Mouse (Mus musculus): Measurements from ENCODE around the gene Rnf130. TPM values are rescaled to one million over a fixed set of nuclear protein-coding genes. Genes with fewer than 3 reads are reported as not detected.

Rnf130 gene
- total and polyA plus RNA-seq, 3 experiments: not detected

- in situ Hi-C loops (cut with MboI; ENCODE audit: low pct_ligation_motif_present, low pct_unique_long_range_greater_than_20kb, low sequenced_read_pairs): no loop called here
- Histone ChIP-seq H3K4me1 (ENCODE audit: control insufficient read depth in 1 of 2, insufficient read depth in 2 of 2) (no peaks in the 10 kb centered on the region), H3K4me3 (replicated peaks in 1 of 3; ENCODE audit: low read depth in 2 of 3, low read length in 2 of 3, poor library complexity in 1 of 3) (no peak overlapping the region), H3K27ac (ENCODE audit: insufficient read depth, low read depth) (no peak overlapping the region), H3K4me2 (ENCODE audit: insufficient read depth, low read depth, poor library complexity, severe bottlenecking) (no peak overlapping the region), H3K27me3 (replicated peaks) (no peaks in the 10 kb centered on the region), H3K9ac (ENCODE audit: insufficient read depth, low read depth) (no peak overlapping the region), H3K9me3 (replicated peaks; ENCODE audit: low read length) (no peaks in the 10 kb centered on the region), H3K36me3 (replicated peaks in 1 of 2; ENCODE audit: control insufficient read depth in 1 of 2, insufficient read depth in 1 of 2, low read length in 1 of 2) (peaks cover 81 to 93% of the 10 kb centered on the region in 2 experiments), H3K79me2 (replicated peaks; ENCODE audit: control insufficient read depth, extremely low read depth, insufficient read depth, poor library complexity, severe bottlenecking) (no peaks in the 10 kb centered on the region)
- no peak for DNase-seq (ENCODE audit: extremely low read depth)
- dilution Hi-C loops (cut with MboI; ENCODE audit: extremely low pct_ligation_motif_present, extremely low pct_unique_long_range_greater_than_20kb, low sequenced_read_pairs): no loop called here
- TF ChIP-seq NELFE (IDR thresholded peaks at IDR 0.05; ENCODE audit: low read depth, low read length): no peak
- TF ChIP-seq KAT2A (IDR thresholded peaks at IDR 0.05; ENCODE audit: insufficient replicate concordance, low read length): no peak
- TF ChIP-seq ZNF384 (IDR thresholded peaks at IDR 0.05; ENCODE audit: low read depth, low read length): no peak
- no peak for TF ChIP-seq POLR2AphosphoS2 (IDR thresholded peaks at IDR 0.05; ENCODE audit: low read depth, low read length)
- TF ChIP-seq JUND (conservative IDR thresholded peaks at IDR 0.05; ENCODE audit: low read depth, low read length): no peak
- no peak for TF ChIP-seq CHD2 (IDR thresholded peaks at IDR 0.05; ENCODE audit: low read length)
- no peak for TF ChIP-seq USF2 (conservative IDR thresholded peaks at IDR 0.05; ENCODE audit: low read depth, low read length)
- no peak for TF ChIP-seq SIN3A (IDR thresholded peaks at IDR 0.05; ENCODE audit: low read length)
- TF ChIP-seq MAX (IDR thresholded peaks at IDR 0.05; ENCODE audit: low read length): no peak
- no peak for TF ChIP-seq ZMIZ1 (IDR thresholded peaks at IDR 0.05; ENCODE audit: low read depth, low read length)
- no peak for TF ChIP-seq JUN (IDR thresholded peaks at IDR 0.05; ENCODE audit: insufficient read depth, low read depth, low read length)
- no peak for TF ChIP-seq MAFK (IDR thresholded peaks at IDR 0.05; ENCODE audit: insufficient replicate concordance, low read length)
- no peak for TF ChIP-seq MYC (IDR thresholded peaks at IDR 0.05; ENCODE audit: low read depth, low read length)
- TF ChIP-seq MAZ (IDR thresholded peaks at IDR 0.05; ENCODE audit: low read depth, low read length): no peak
- TF ChIP-seq POLR2A (IDR thresholded peaks at IDR 0.05; ENCODE audit: low read depth, low read length): no peak
- TF ChIP-seq E2F4 (IDR thresholded peaks at IDR 0.05; ENCODE audit: insufficient replicate concordance, low read depth, low read length): no peak
- no peak for TF ChIP-seq IRF4 (IDR thresholded peaks at IDR 0.05; ENCODE audit: low read depth, low read length)
These were observed 126.2 kb downstream of the Rnf130 start for GRCm38 (mm10) chr11:50151374-50151773.

- dilution Hi-C loops (cut with MboI; ENCODE audit: extremely low pct_ligation_motif_present, extremely low pct_unique_long_range_greater_than_20kb, low sequenced_read_pairs) (no loop called here), in situ Hi-C loops (cut with MboI; ENCODE audit: low pct_ligation_motif_present, low pct_unique_long_range_greater_than_20kb, low sequenced_read_pairs) (no loop called here)
- H3K9me3 ChIP-seq (replicated peaks; ENCODE audit: low read length): no peaks in the 10 kb centered on the region
- TF ChIP-seq HCFC1 (IDR thresholded peaks at IDR 0.05; ENCODE audit: low read depth, low read length) (no peak), KAT2A (IDR thresholded peaks at IDR 0.05; ENCODE audit: insufficient replicate concordance, low read length) (no peak), SIN3A (IDR thresholded peaks at IDR 0.05; ENCODE audit: low read length) (no peak), ETS1 (conservative IDR thresholded peaks at IDR 0.05; ENCODE audit: low read depth, low read length) (no peak), ZMIZ1 (IDR thresholded peaks at IDR 0.05; ENCODE audit: low read depth, low read length) (no peak), RAD21 (IDR thresholded peaks at IDR 0.05; ENCODE audit: low read depth, low read length) (no peak), JUND (conservative IDR thresholded peaks at IDR 0.05; ENCODE audit: low read depth, low read length) (no peak), ZKSCAN1 (IDR thresholded peaks at IDR 0.05; ENCODE audit: borderline replicate concordance, low read depth, low read length) (no peak), MAZ (IDR thresholded peaks at IDR 0.05; ENCODE audit: low read depth, low read length) (no peak), MXI1 (IDR thresholded peaks at IDR 0.05; ENCODE audit: low read depth, low read length) (no peak), MEF2A (IDR thresholded peaks at IDR 0.05; ENCODE audit: borderline replicate concordance, low read depth, low read length) (no peak), USF2 (conservative IDR thresholded peaks at IDR 0.05; ENCODE audit: low read depth, low read length) (no peak), RCOR1 (conservative IDR thresholded peaks at IDR 0.05; ENCODE audit: low read depth, low read length) (no peak), CHD2 (IDR thresholded peaks at IDR 0.05; ENCODE audit: low read length) (no peak), BHLHE40 (IDR thresholded peaks at IDR 0.05; ENCODE audit: low read depth, low read length) (no peak), PAX5 (IDR thresholded peaks at IDR 0.05; ENCODE audit: low read length) (no peak)
- no peaks in the 10 kb centered on the region for H3K27me3 ChIP-seq (replicated peaks)
- no peak overlapping the region for H3K27ac ChIP-seq (ENCODE audit: insufficient read depth, low read depth)
- no peak overlapping the region for H3K4me3 ChIP-seq (replicated peaks in 1 of 3; ENCODE audit: low read depth in 2 of 3, low read length in 2 of 3, poor library complexity in 1 of 3)
- H3K4me1 ChIP-seq (ENCODE audit: control insufficient read depth in 1 of 2, insufficient read depth in 2 of 2): 0 out of 4 replicates have a peak, but pooled peaks cover 0 to 4% of the 10 kb centered on the region in 2 experiments
- H3K36me3 ChIP-seq (replicated peaks in 1 of 2; ENCODE audit: control insufficient read depth in 1 of 2, insufficient read depth in 1 of 2, low read length in 1 of 2): peaks cover 84 to 96% of the 10 kb centered on the region in 2 experiments
- no peak overlapping the region for H3K4me2 ChIP-seq (ENCODE audit: insufficient read depth, low read depth, poor library complexity, severe bottlenecking)
- DNase-seq (ENCODE audit: extremely low read depth): no peak
- H3K79me2 ChIP-seq (replicated peaks; ENCODE audit: control insufficient read depth, extremely low read depth, insufficient read depth, poor library complexity, severe bottlenecking): no peaks in the 10 kb centered on the region
- H3K9ac ChIP-seq (ENCODE audit: insufficient read depth, low read depth): no peak overlapping the region
These were observed 129.0 kb downstream of the Rnf130 start for GRCm38 (mm10) chr11:50154166-50154565.
